Mouse (Mus musculus): ENCODE data around the gene Gpatch2l. TPM values are rescaled to one million over a fixed set of nuclear protein-coding genes. Genes with fewer than 3 reads are reported as not detected.

The Gpatch2l gene
- polyA plus RNA-seq, 1 experiment from 2014 or later: 21.4 TPM

- ATAC-seq (replicated peaks; ENCODE audit: low FRiP score) (no peak), DNase-seq (ENCODE audit: low spot score) (no peak)
- Histone ChIP-seq H3K4me1 (replicated peaks; ENCODE audit: control insufficient read depth, insufficient read depth, low read length) (no peaks in the 10 kb centered on the region), H3K4me2 (ENCODE audit: low read depth, low read length, severe bottlenecking) (no peak overlapping the region), H3K4me3 (ENCODE audit: low read depth, low read length) (no peak overlapping the region), H3K36me3 (ENCODE audit: control insufficient read depth, insufficient read depth, low read length) (no peaks in the 10 kb centered on the region), H3K9ac (ENCODE audit: low read length) (no peak overlapping the region), H3K27ac (ENCODE audit: low read depth, low read length) (no peak overlapping the region), H3K27me3 (ENCODE audit: control insufficient read depth, insufficient read depth, low read length) (no peaks in the 10 kb centered on the region), H3K9me3 (ENCODE audit: control insufficient read depth, low read length) (no peaks in the 10 kb centered on the region)
- 90% methylated on average over 7 of the region's 7 CpGs for WGBS
Observed at GRCm38 (mm10) chr12:86254910-86255309, 13.3 kb downstream of the Gpatch2l start.

GRCm38 (mm10) chr12:86271626-86272025 is 30.0 kb downstream of the Gpatch2l start:
- Histone ChIP-seq H3K9ac (ENCODE audit: low read length) (no peak overlapping the region), H3K4me2 (ENCODE audit: low read depth, low read length, severe bottlenecking) (no peak overlapping the region), H3K27ac (ENCODE audit: low read depth, low read length) (no peak overlapping the region), H3K27me3 (ENCODE audit: control insufficient read depth, insufficient read depth, low read length) (no peaks in the 10 kb centered on the region), H3K36me3 (ENCODE audit: control insufficient read depth, insufficient read depth, low read length) (no peaks in the 10 kb centered on the region), H3K4me3 (ENCODE audit: low read depth, low read length) (no peak overlapping the region), H3K9me3 (ENCODE audit: control insufficient read depth, low read length) (no peaks in the 10 kb centered on the region), H3K4me1 (replicated peaks; ENCODE audit: control insufficient read depth, insufficient read depth, low read length) (no peaks in the 10 kb centered on the region)
- DNase-seq (ENCODE audit: low spot score): no peak
- 66% methylated on average over 9 of the region's 9 CpGs for WGBS
- no peak for ATAC-seq (replicated peaks; ENCODE audit: low FRiP score)

- WGBS: 84% methylated on average over 2 of the region's 2 CpGs
- H3K36me3 ChIP-seq (ENCODE audit: control insufficient read depth, insufficient read depth, low read length): no peaks in the 10 kb centered on the region
- no peaks in the 10 kb centered on the region for H3K27me3 ChIP-seq (ENCODE audit: control insufficient read depth, insufficient read depth, low read length)
- DNase-seq (ENCODE audit: low spot score) (no peak), ATAC-seq (replicated peaks; ENCODE audit: low FRiP score) (no peak)
- no peak overlapping the region for H3K27ac ChIP-seq (ENCODE audit: low read depth, low read length)
- no peaks in the 10 kb centered on the region for H3K4me1 ChIP-seq (replicated peaks; ENCODE audit: control insufficient read depth, insufficient read depth, low read length)
- H3K4me2 ChIP-seq (ENCODE audit: low read depth, low read length, severe bottlenecking): no peak overlapping the region
- H3K9ac ChIP-seq (ENCODE audit: low read length): no peak overlapping the region
- H3K9me3 ChIP-seq (ENCODE audit: control insufficient read depth, low read length): no peaks in the 10 kb centered on the region
- H3K4me3 ChIP-seq (ENCODE audit: low read depth, low read length): no peak overlapping the region
Observed at GRCm38 (mm10) chr12:86274246-86274645, 32.6 kb downstream of the Gpatch2l start.

- 91% methylated on average over 3 of the region's 3 CpGs for WGBS
- H3K9ac ChIP-seq (ENCODE audit: low read length): no peak overlapping the region
- no peaks in the 10 kb centered on the region for H3K9me3 ChIP-seq (ENCODE audit: control insufficient read depth, low read length)
- H3K4me2 ChIP-seq (ENCODE audit: low read depth, low read length, severe bottlenecking): no peak overlapping the region
- DNase-seq (ENCODE audit: low spot score) (no peak), ATAC-seq (replicated peaks; ENCODE audit: low FRiP score) (no peak)
- H3K27ac ChIP-seq (ENCODE audit: low read depth, low read length): no peak overlapping the region
- H3K4me1 ChIP-seq (replicated peaks; ENCODE audit: control insufficient read depth, insufficient read depth, low read length): no peaks in the 10 kb centered on the region
- H3K27me3 ChIP-seq (ENCODE audit: control insufficient read depth, insufficient read depth, low read length): no peaks in the 10 kb centered on the region
- H3K4me3 ChIP-seq (ENCODE audit: low read depth, low read length): no peak overlapping the region
- no peaks in the 10 kb centered on the region for H3K36me3 ChIP-seq (ENCODE audit: control insufficient read depth, insufficient read depth, low read length)
Observed at GRCm38 (mm10) chr12:86275731-86276130, 34.1 kb downstream of the Gpatch2l start.

- Histone ChIP-seq H3K4me2 (ENCODE audit: low read depth, low read length, severe bottlenecking) (no peak overlapping the region), H3K27me3 (ENCODE audit: control insufficient read depth, insufficient read depth, low read length) (no peaks in the 10 kb centered on the region), H3K27ac (ENCODE audit: low read depth, low read length) (no peak overlapping the region), H3K9ac (ENCODE audit: low read length) (no peak overlapping the region), H3K9me3 (ENCODE audit: control insufficient read depth, low read length) (no peaks in the 10 kb centered on the region), H3K4me1 (replicated peaks; ENCODE audit: control insufficient read depth, insufficient read depth, low read length) (no peaks in the 10 kb centered on the region), H3K4me3 (ENCODE audit: low read depth, low read length) (no peak overlapping the region), H3K36me3 (ENCODE audit: control insufficient read depth, insufficient read depth, low read length) (no peaks in the 10 kb centered on the region)
- ATAC-seq (replicated peaks; ENCODE audit: low FRiP score): no peak
- WGBS: 74% methylated on average over 2 of the region's 2 CpGs
- DNase-seq (ENCODE audit: low spot score): no peak
Observed at GRCm38 (mm10) chr12:86276463-86276862, 34.8 kb downstream of the Gpatch2l start.

GRCm38 (mm10) chr12:86276895-86277294 is 35.2 kb downstream of the Gpatch2l start:
- Histone ChIP-seq H3K4me3 (ENCODE audit: low read depth, low read length) (no peak overlapping the region), H3K4me1 (replicated peaks; ENCODE audit: control insufficient read depth, insufficient read depth, low read length) (no peaks in the 10 kb centered on the region), H3K36me3 (ENCODE audit: control insufficient read depth, insufficient read depth, low read length) (no peaks in the 10 kb centered on the region), H3K27ac (ENCODE audit: low read depth, low read length) (no peak overlapping the region), H3K27me3 (ENCODE audit: control insufficient read depth, insufficient read depth, low read length) (no peaks in the 10 kb centered on the region), H3K9ac (ENCODE audit: low read length) (no peak overlapping the region), H3K4me2 (ENCODE audit: low read depth, low read length, severe bottlenecking) (no peak overlapping the region), H3K9me3 (ENCODE audit: control insufficient read depth, low read length) (no peaks in the 10 kb centered on the region)
- ATAC-seq (replicated peaks; ENCODE audit: low FRiP score) (no peak), DNase-seq (ENCODE audit: low spot score) (no peak)
- 50% methylated on average over 5 of the region's 5 CpGs for WGBS

- DNase-seq (ENCODE audit: low spot score) (peak; percentile 65), ATAC-seq (replicated peaks; ENCODE audit: low FRiP score) (no peak; the same call in 1 of the 2 replicates)
- Histone ChIP-seq H3K36me3 (ENCODE audit: control insufficient read depth, insufficient read depth, low read length) (no peaks in the 10 kb centered on the region; the same call in 1 of the 2 replicates), H3K4me3 (ENCODE audit: low read depth, low read length) (no peak overlapping the region), H3K9me3 (ENCODE audit: control insufficient read depth, low read length) (no peaks in the 10 kb centered on the region), H3K4me1 (replicated peaks; ENCODE audit: control insufficient read depth, insufficient read depth, low read length) (no peaks in the 10 kb centered on the region), H3K4me2 (ENCODE audit: low read depth, low read length, severe bottlenecking) (no peak overlapping the region), H3K27ac (ENCODE audit: low read depth, low read length) (no peak overlapping the region), H3K27me3 (ENCODE audit: control insufficient read depth, insufficient read depth, low read length) (no peaks in the 10 kb centered on the region), H3K9ac (ENCODE audit: low read length) (no peak overlapping the region)
- 35% methylated on average over 10 of the region's 10 CpGs for WGBS
Observed at GRCm38 (mm10) chr12:86280000-86280399, 38.3 kb downstream of the Gpatch2l start.

- Histone ChIP-seq H3K4me2 (ENCODE audit: low read depth, low read length, severe bottlenecking) (no peak overlapping the region), H3K36me3 (ENCODE audit: control insufficient read depth, insufficient read depth, low read length) (peaks cover 6% of the 10 kb centered on the region; the same call in 1 of the 2 replicates), H3K4me3 (ENCODE audit: low read depth, low read length) (no peak overlapping the region), H3K4me1 (replicated peaks; ENCODE audit: control insufficient read depth, insufficient read depth, low read length) (no peaks in the 10 kb centered on the region), H3K9ac (ENCODE audit: low read length) (no peak overlapping the region), H3K9me3 (ENCODE audit: control insufficient read depth, low read length) (no peaks in the 10 kb centered on the region), H3K27me3 (ENCODE audit: control insufficient read depth, insufficient read depth, low read length) (no peaks in the 10 kb centered on the region), H3K27ac (ENCODE audit: low read depth, low read length) (no peak overlapping the region)
- WGBS: 87% methylated on average over 2 of the region's 2 CpGs
- no peak for DNase-seq (ENCODE audit: low spot score)
- no peak for ATAC-seq (replicated peaks; ENCODE audit: low FRiP score)
Observed at GRCm38 (mm10) chr12:86285704-86286103, 44.0 kb downstream of the Gpatch2l start.

GRCm38 (mm10) chr12:86297450-86297849 is 55.8 kb downstream of the Gpatch2l start:
- 82% methylated on average over 10 of the region's 10 CpGs for WGBS

More at GRCm38 (mm10) chr12:86297450-86297849, 55.8 kb downstream of the Gpatch2l start:
- H3K4me2 ChIP-seq (ENCODE audit: low read depth, low read length, severe bottlenecking): no peak overlapping the region
- no peaks in the 10 kb centered on the region for H3K36me3 ChIP-seq (ENCODE audit: control insufficient read depth, insufficient read depth, low read length)
- no peaks in the 10 kb centered on the region for H3K9me3 ChIP-seq (ENCODE audit: control insufficient read depth, low read length)
- H3K4me3 ChIP-seq (ENCODE audit: low read depth, low read length): no peak overlapping the region
- no peaks in the 10 kb centered on the region for H3K27me3 ChIP-seq (ENCODE audit: control insufficient read depth, insufficient read depth, low read length)
- no peak overlapping the region for H3K9ac ChIP-seq (ENCODE audit: low read length)
- no peak overlapping the region for H3K27ac ChIP-seq (ENCODE audit: low read depth, low read length)
- DNase-seq (ENCODE audit: low spot score) (no peak), ATAC-seq (replicated peaks; ENCODE audit: low FRiP score) (no peak)
- H3K4me1 ChIP-seq (replicated peaks; ENCODE audit: control insufficient read depth, insufficient read depth, low read length): no peaks in the 10 kb centered on the region
